Mouse (Mus musculus): Measurements from ENCODE around the gene Ccdc14. TPM values are rescaled to one million over a fixed set of nuclear protein-coding genes. Genes with fewer than 3 reads are reported as not detected.

Gene Ccdc14
- polyA plus RNA-seq, 1 experiment = 1.0 TPM

- Histone ChIP-seq H3ac (ENCODE audit: control insufficient read depth, insufficient read length) (no peak overlapping the region), H3K4me2 (ENCODE audit: low read depth) (no peak overlapping the region), H3K79me2 (ENCODE audit: control insufficient read depth, insufficient read depth) (no peaks in the 10 kb centered on the region), H3K36me3 (ENCODE audit: control insufficient read depth, insufficient read depth) (no peaks in the 10 kb centered on the region), H3K27me3 (ENCODE audit: control insufficient read depth, insufficient read depth, insufficient read length) (no peaks in the 10 kb centered on the region), H3K4me3 (no peak overlapping the region)
- TF ChIP-seq USF1 (IDR thresholded peaks at IDR 0.05; ENCODE audit: low read depth) (no peak), SRF (IDR thresholded peaks at IDR 0.05; ENCODE audit: control insufficient read depth, insufficient read length, low read depth) (no peak), MYOD1 (IDR thresholded peaks at IDR 0.05; ENCODE audit: control insufficient read depth in 1 of 3, insufficient read length in 2 of 3, low read depth in 2 of 3) (no peak), POLR2A (IDR thresholded peaks at IDR 0.05; ENCODE audit: insufficient read length, low read depth) (no peak), CEBPB (IDR thresholded peaks at IDR 0.05; ENCODE audit: insufficient read depth, poor library complexity, severe bottlenecking) (no peak), REST (IDR thresholded peaks at IDR 0.05; ENCODE audit: insufficient read depth, insufficient read length) (no peak), POLR2AphosphoS2 (IDR thresholded peaks at IDR 0.05; ENCODE audit: insufficient read length, low read depth) (no peak), E2F4 (IDR thresholded peaks at IDR 0.05; ENCODE audit: insufficient read depth) (no peak), MYOG (IDR thresholded peaks at IDR 0.05; ENCODE audit: control insufficient read depth in 1 of 3, insufficient read depth in 1 of 3, insufficient read length in 2 of 3, low read depth in 2 of 3) (no peak), TCF12 (IDR thresholded peaks at IDR 0.05; ENCODE audit: insufficient read depth, poor library complexity, severe bottlenecking) (no peak), TCF3 (IDR thresholded peaks at IDR 0.05; ENCODE audit: insufficient read length, low read depth) (no peak), MAX (IDR thresholded peaks at IDR 0.05; ENCODE audit: low read depth) (no peak)
Measured at GRCm38 (mm10) chr16:34657983-34658382, 32.4 kb upstream of the Ccdc14 start.

GRCm38 (mm10) chr16:34658388-34658787 lies 32.0 kb upstream of the Ccdc14 start:
- Histone ChIP-seq H3K4me3 (no peak overlapping the region), H3K79me2 (ENCODE audit: control insufficient read depth, insufficient read depth) (no peaks in the 10 kb centered on the region), H3ac (ENCODE audit: control insufficient read depth, insufficient read length) (no peak overlapping the region), H3K36me3 (ENCODE audit: control insufficient read depth, insufficient read depth) (no peaks in the 10 kb centered on the region), H3K4me2 (ENCODE audit: low read depth) (no peak overlapping the region), H3K27me3 (ENCODE audit: control insufficient read depth, insufficient read depth, insufficient read length) (no peaks in the 10 kb centered on the region)
- TF ChIP-seq MYOD1 (IDR thresholded peaks at IDR 0.05; ENCODE audit: control insufficient read depth in 1 of 3, insufficient read length in 2 of 3, low read depth in 2 of 3) (no peak), MYOG (IDR thresholded peaks at IDR 0.05; ENCODE audit: control insufficient read depth in 1 of 3, insufficient read depth in 1 of 3, insufficient read length in 2 of 3, low read depth in 2 of 3) (no peak), TCF12 (IDR thresholded peaks at IDR 0.05; ENCODE audit: insufficient read depth, poor library complexity, severe bottlenecking) (no peak), POLR2A (IDR thresholded peaks at IDR 0.05; ENCODE audit: insufficient read length, low read depth) (no peak), USF1 (IDR thresholded peaks at IDR 0.05; ENCODE audit: low read depth) (no peak), POLR2AphosphoS2 (IDR thresholded peaks at IDR 0.05; ENCODE audit: insufficient read length, low read depth) (no peak)

- peaks cover 8% of the 10 kb centered on the region for H3K27me3 ChIP-seq (ENCODE audit: control insufficient read depth, insufficient read depth, insufficient read length)
- H3ac ChIP-seq (ENCODE audit: control insufficient read depth, insufficient read length) = no peak overlapping the region
- H3K4me2 ChIP-seq (ENCODE audit: low read depth) = no peak overlapping the region
- TF ChIP-seq TCF12 (IDR thresholded peaks at IDR 0.05; ENCODE audit: insufficient read depth, poor library complexity, severe bottlenecking) (no peak), REST (IDR thresholded peaks at IDR 0.05; ENCODE audit: insufficient read depth, insufficient read length) (no peak), MAX (IDR thresholded peaks at IDR 0.05; ENCODE audit: low read depth) (no peak), MYOG (IDR thresholded peaks at IDR 0.05; ENCODE audit: control insufficient read depth in 1 of 3, insufficient read depth in 1 of 3, insufficient read length in 2 of 3, low read depth in 2 of 3) (no peak), USF1 (IDR thresholded peaks at IDR 0.05; ENCODE audit: low read depth) (no peak), TCF3 (IDR thresholded peaks at IDR 0.05; ENCODE audit: insufficient read length, low read depth) (no peak), SRF (IDR thresholded peaks at IDR 0.05; ENCODE audit: control insufficient read depth, insufficient read length, low read depth) (no peak), CEBPB (IDR thresholded peaks at IDR 0.05; ENCODE audit: insufficient read depth, poor library complexity, severe bottlenecking) (no peak), POLR2A (IDR thresholded peaks at IDR 0.05; ENCODE audit: insufficient read length, low read depth) (no peak), POLR2AphosphoS2 (IDR thresholded peaks at IDR 0.05; ENCODE audit: insufficient read length, low read depth) (no peak)
- H3K4me3 ChIP-seq = no peak overlapping the region
- no peaks in the 10 kb centered on the region for H3K36me3 ChIP-seq (ENCODE audit: control insufficient read depth, insufficient read depth)
- no peaks in the 10 kb centered on the region for H3K79me2 ChIP-seq (ENCODE audit: control insufficient read depth, insufficient read depth)
Measured at GRCm38 (mm10) chr16:34664553-34664952, 25.9 kb upstream of the Ccdc14 start.

GRCm38 (mm10) chr16:34667031-34667726 lies 23.2 kb upstream of the Ccdc14 start:
- TF ChIP-seq MAX (IDR thresholded peaks at IDR 0.05; ENCODE audit: low read depth) = no peak
- Histone ChIP-seq H3K4me2 (ENCODE audit: low read depth) (peak overlapping the region; percentile 60), H3K36me3 (ENCODE audit: control insufficient read depth, insufficient read depth) (no peaks in the 10 kb centered on the region), H3K79me2 (ENCODE audit: control insufficient read depth, insufficient read depth) (no peaks in the 10 kb centered on the region), H3ac (ENCODE audit: control insufficient read depth, insufficient read length) (no peak overlapping the region), H3K27me3 (ENCODE audit: control insufficient read depth, insufficient read depth, insufficient read length) (peaks cover 8% of the 10 kb centered on the region), H3K4me3 (no peak overlapping the region)

GRCm38 (mm10) chr16:34668341-34668740 lies 22.1 kb upstream of the Ccdc14 start:
- Histone ChIP-seq H3K79me2 (ENCODE audit: control insufficient read depth, insufficient read depth) (no peaks in the 10 kb centered on the region), H3K36me3 (ENCODE audit: control insufficient read depth, insufficient read depth) (no peaks in the 10 kb centered on the region), H3K4me3 (no peak overlapping the region), H3K27me3 (ENCODE audit: control insufficient read depth, insufficient read depth, insufficient read length) (peaks cover 8% of the 10 kb centered on the region), H3ac (ENCODE audit: control insufficient read depth, insufficient read length) (no peak overlapping the region), H3K4me2 (ENCODE audit: low read depth) (no peak overlapping the region)
- no peak for TF ChIP-seq POLR2A (IDR thresholded peaks at IDR 0.05; ENCODE audit: insufficient read length, low read depth)
- no peak for TF ChIP-seq REST (IDR thresholded peaks at IDR 0.05; ENCODE audit: insufficient read depth, insufficient read length)
- no peak for TF ChIP-seq MAX (IDR thresholded peaks at IDR 0.05; ENCODE audit: low read depth)
- TF ChIP-seq SRF (IDR thresholded peaks at IDR 0.05; ENCODE audit: control insufficient read depth, insufficient read length, low read depth) = no peak
- no peak for TF ChIP-seq E2F4 (IDR thresholded peaks at IDR 0.05; ENCODE audit: insufficient read depth)
- no peak for TF ChIP-seq TCF12 (IDR thresholded peaks at IDR 0.05; ENCODE audit: insufficient read depth, poor library complexity, severe bottlenecking)
- TF ChIP-seq TCF3 (IDR thresholded peaks at IDR 0.05; ENCODE audit: insufficient read length, low read depth) = no peak
- no peak for TF ChIP-seq POLR2AphosphoS2 (IDR thresholded peaks at IDR 0.05; ENCODE audit: insufficient read length, low read depth)
- TF ChIP-seq MYOG (IDR thresholded peaks at IDR 0.05; ENCODE audit: control insufficient read depth in 1 of 3, insufficient read depth in 1 of 3, insufficient read length in 2 of 3, low read depth in 2 of 3) = no peak
- TF ChIP-seq CEBPB (IDR thresholded peaks at IDR 0.05; ENCODE audit: insufficient read depth, poor library complexity, severe bottlenecking) = no peak
- no peak for TF ChIP-seq USF1 (IDR thresholded peaks at IDR 0.05; ENCODE audit: low read depth)
- TF ChIP-seq MYOD1 (IDR thresholded peaks at IDR 0.05; ENCODE audit: control insufficient read depth in 1 of 3, insufficient read length in 2 of 3, low read depth in 2 of 3) = no peak
